Mouse (Mus musculus) ES-E14 (cell line): ENCODE measurements around the gene Sp140. TPM values are rescaled to one million over a fixed set of nuclear protein-coding genes. Genes with fewer than 3 reads are reported as not detected.
"Not testable (repeated sequence)": the region's sequence is repeated elsewhere in the genome, so short reads cannot be mapped to it uniquely, and the experiment has no call there.

ENCODE experiments used
- DNase-seq: peaks from one replicate; pipeline ENCODE4 v3.0.0-alpha.2; 2013; ENCODE audit warnings: low read depth, low spot score
- H3K27ac ChIP-seq: 2 replicates; pipeline ENCODE4 v1.5.1; 2012; ENCODE audit warnings: low read depth, mild to moderate bottlenecking, low read length, moderate library complexity, mixed read lengths; ENCODE audit not compliant: poor library complexity, insufficient read depth, severe bottlenecking
- H3K36me3 ChIP-seq: 2 replicates; pipeline ENCODE4 v1.6.1; 2012; ENCODE audit warnings: mild to moderate bottlenecking, low read length, moderate library complexity, mixed read lengths; ENCODE audit not compliant: control insufficient read depth, poor library complexity, insufficient read depth, severe bottlenecking
- H3K4me1 ChIP-seq, 2 experiments: fragments of 150-350 bp in 1 of 2; sonication (generic) in 1 of 2; 2 replicates each; pipeline ENCODE4 v1.6.1; 2012; ENCODE audit warnings: low read length in 2 of 2, mild to moderate bottlenecking in 1 of 2, mixed read lengths in 1 of 2; ENCODE audit not compliant: control insufficient read depth in 2 of 2, insufficient read depth in 2 of 2, poor library complexity in 1 of 2
- H3K4me3 ChIP-seq, 2 experiments: fragments of 150-350 bp in 1 of 2; sonication (generic) in 1 of 2; 2 replicates each; pipeline ENCODE4 v1.5.1; 2012; ENCODE audit warnings: low read length in 2 of 2, low read depth in 1 of 2, mild to moderate bottlenecking in 1 of 2, mixed read lengths in 1 of 2; ENCODE audit not compliant: insufficient read depth in 1 of 2, poor library complexity in 1 of 2, severe bottlenecking in 1 of 2
- H3K9ac ChIP-seq: 2 replicates; pipeline ENCODE4 v1.6.1; 2012; ENCODE audit warnings: low read depth, mild to moderate bottlenecking, low read length, mixed read lengths; ENCODE audit not compliant: poor library complexity, insufficient read depth, severe bottlenecking
- H3K9me3 ChIP-seq: fragments of 150-350 bp; sonication (generic); 2 replicates; pipeline ENCODE4 v1.6.1; 2012; ENCODE audit warnings: low read depth, mild to moderate bottlenecking, low read length; ENCODE audit not compliant: control insufficient read depth, insufficient read depth
- in situ Hi-C, 2 experiments: fragments of 600-800 bp; cut with MboI; formaldehyde crosslinking; loops; one replicate each; pipeline ENCODE4 v1.15.1; 2025; ENCODE audit warnings: low sequenced_read_pairs in 2 of 2, inconsistent platforms in 1 of 2; ENCODE audit not compliant: unreplicated experiment in 2 of 2
- total RNA-seq: library from RNA; depleted of rRNA; stranded (reverse); fragments of 300-350 nt; gene quantifications from 2 replicates; pipeline ENCODE4 v1.2.3, GENCODE M21; 2012

Sp140 gene
- total RNA-seq, 1 experiment: 2.3 TPM

GRCm38 (mm10) chr1:85615096-85615495, 14.9 kb downstream of the Sp140 start:
- H3K4me1 ChIP-seq, DNase-seq, in situ Hi-C loops, H3K9me3 ChIP-seq, H3K36me3 ChIP-seq, H3K27ac ChIP-seq, H3K4me3 ChIP-seq, H3K9ac ChIP-seq: not testable (repeated sequence)

GRCm38 (mm10) chr1:85615819-85616218, 15.6 kb downstream of the Sp140 start:
- H3K36me3 ChIP-seq, DNase-seq, H3K27ac ChIP-seq, H3K9me3 ChIP-seq, H3K9ac ChIP-seq, H3K4me1 ChIP-seq, in situ Hi-C loops, H3K4me3 ChIP-seq: not testable (repeated sequence)

GRCm38 (mm10) chr1:85617161-85617560, 17.0 kb downstream of the Sp140 start:
- H3K36me3 ChIP-seq, H3K9ac ChIP-seq, H3K9me3 ChIP-seq, in situ Hi-C loops, DNase-seq, H3K4me3 ChIP-seq, H3K27ac ChIP-seq, H3K4me1 ChIP-seq: not testable (repeated sequence)

GRCm38 (mm10) chr1:85618689-85619088, 18.5 kb downstream of the Sp140 start:
- in situ Hi-C loops, H3K36me3 ChIP-seq, H3K9me3 ChIP-seq: not testable (repeated sequence)

GRCm38 (mm10) chr1:85636936-85637335, 36.8 kb downstream of the Sp140 start:
- H3K36me3 ChIP-seq, H3K4me3 ChIP-seq, in situ Hi-C loops, H3K9ac ChIP-seq, H3K27ac ChIP-seq, H3K4me1 ChIP-seq, H3K9me3 ChIP-seq, DNase-seq: not testable (repeated sequence)

More at GRCm38 (mm10) chr1:85618689-85619088, 18.5 kb downstream of the Sp140 start:
- H3K27ac ChIP-seq, H3K4me3 ChIP-seq, H3K4me1 ChIP-seq, DNase-seq, H3K9ac ChIP-seq: not testable (repeated sequence)

- H3K36me3 ChIP-seq, H3K9ac ChIP-seq, H3K4me1 ChIP-seq, H3K4me3 ChIP-seq, in situ Hi-C loops, H3K9me3 ChIP-seq, H3K27ac ChIP-seq, DNase-seq: not testable (repeated sequence)
Observed at GRCm38 (mm10) chr1:85638144-85638543, 38.0 kb downstream of the Sp140 start.

GRCm38 (mm10) chr1:85649881-85650280, 49.7 kb downstream of the Sp140 start, which contains the start of gene Sp100:
TSS of gene Sp100 (plus strand) at chr1:85649988.
- DNase-seq, H3K36me3 ChIP-seq, H3K27ac ChIP-seq, H3K9ac ChIP-seq, H3K4me3 ChIP-seq, in situ Hi-C loops, H3K9me3 ChIP-seq, H3K4me1 ChIP-seq: not testable (repeated sequence)

- in situ Hi-C loops, DNase-seq, H3K36me3 ChIP-seq, H3K9ac ChIP-seq, H3K27ac ChIP-seq, H3K9me3 ChIP-seq, H3K4me3 ChIP-seq, H3K4me1 ChIP-seq: not testable (repeated sequence)
Observed at GRCm38 (mm10) chr1:85650524-85650923, 50.3 kb downstream of the Sp140 start.
